10 mouse cellular contexts compared by ENCODE assay signal in the genomic region with DNA sequence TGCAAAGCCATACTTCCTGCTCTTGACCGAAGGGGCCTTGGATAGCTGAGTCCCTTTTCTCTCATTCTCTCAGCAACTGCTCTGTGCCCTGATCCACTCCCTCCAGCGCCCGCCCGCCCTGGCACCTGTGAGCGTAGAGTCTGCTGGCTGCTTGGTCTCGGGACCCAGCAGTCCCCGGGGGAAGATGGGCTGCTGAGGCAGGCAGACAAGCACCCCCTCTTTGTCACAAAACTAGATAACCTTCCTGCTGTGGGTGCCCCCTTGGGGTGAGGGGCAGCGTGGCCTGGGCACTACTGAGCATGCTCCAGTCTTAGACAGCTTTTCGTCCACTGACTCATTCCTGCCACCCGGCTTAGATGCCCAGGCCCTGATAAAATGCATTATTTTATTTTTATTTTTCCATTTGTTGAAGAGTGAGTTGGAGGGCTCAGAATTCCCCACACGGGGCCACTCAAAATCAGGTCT. TPM values are rescaled to one million over a fixed set of nuclear protein-coding genes. Genes with fewer than 3 reads are reported as not detected.
DNase-seq lines count a peak whose midpoint lies in the region; ATAC-seq lines count a peak whose summit lies in the region.
"Had no signal": no experiment of that assay in that cellular context is flagged by ENCODE, and none has a peak within 500 bp of the region (broad histone marks: within the 10 kb centered on the region; RNA-seq: fewer than 3 reads in every experiment).

No protein-coding gene starts in this region.

- no peaks in the 10 kb centered on the region for H3K36me3 ChIP-seq in lung, embryonic 16.5 days (ENCODE audit: control insufficient read depth, insufficient read depth, low read length)
- H3K36me3 ChIP-seq in forebrain, embryonic 13.5 days (ENCODE audit: poor library complexity, severe bottlenecking) = no peaks in the 10 kb centered on the region
- no peaks in the 10 kb centered on the region for H3K36me3 ChIP-seq in limb, embryonic 15.5 days
- H3K36me3 ChIP-seq: liver, embryonic 15.5 days had no signal

- H3K4me2 ChIP-seq in lung, embryonic 16.5 days (ENCODE audit: low read depth, low read length) = no peak overlapping the region
- H3K4me2 ChIP-seq in forebrain, embryonic 13.5 days = no peak overlapping the region
- H3K4me2 ChIP-seq in limb, embryonic 15.5 days = no peak overlapping the region
- H3K4me2 ChIP-seq: liver, embryonic 15.5 days had no signal

- WGBS in lung, embryonic 16.5 days = 77% methylated on average over 11 of the region's 11 CpGs
- WGBS in forebrain, embryonic 13.5 days = 78% methylated on average over 11 of the region's 11 CpGs
- WGBS in limb, embryonic 15.5 days = 76% methylated on average over 11 of the region's 11 CpGs

- no peak for ATAC-seq in lung, embryonic 16.5 days (ENCODE audit: low read depth)
- ATAC-seq in forebrain, embryonic 13.5 days = no peak
- ATAC-seq in limb, embryonic 15.5 days (ENCODE audit: insufficient number of reproducible peaks, low FRiP score, low TSS enrichment, low read depth) = no peak

- H3K4me3 ChIP-seq in lung, embryonic 16.5 days (ENCODE audit: low read length) = no peak overlapping the region
- no peak overlapping the region for H3K4me3 ChIP-seq in forebrain, embryonic 13.5 days
- no peak overlapping the region for H3K4me3 ChIP-seq in limb, embryonic 15.5 days
- H3K4me3 ChIP-seq: liver, embryonic 15.5 days had no signal

- no peak overlapping the region for H3K9ac ChIP-seq in lung, embryonic 16.5 days (ENCODE audit: low read length)
- H3K9ac ChIP-seq in forebrain, embryonic 13.5 days = no peak overlapping the region
- H3K9ac ChIP-seq in limb, embryonic 15.5 days = no peak overlapping the region
- H3K9ac ChIP-seq: liver, embryonic 15.5 days had no signal

- peak overlapping the region; percentile 16; the same call in 1 of the 2 replicates for H3K27ac ChIP-seq in lung, embryonic 16.5 days (ENCODE audit: low read length)
- H3K27ac ChIP-seq in forebrain, embryonic 13.5 days = peak overlapping the region; percentile 70
- H3K27ac ChIP-seq in limb, embryonic 15.5 days = peak overlapping the region; percentile 59
- H3K27ac ChIP-seq: liver, embryonic 15.5 days had no signal

- DNase-seq in lung, postnatal 25 days (ENCODE audit: low spot score) = no peak
- no peak for DNase-seq in ovary, postnatal 36 days (ENCODE audit: low spot score)
- no peak for DNase-seq in layer of hippocampus, postnatal 14 days (ENCODE audit: low spot score in 2 of 2)
- DNase-seq in frontal cortex, postnatal 25 days (ENCODE audit: low spot score in 2 of 2) = no peak
- DNase-seq: kidney, adult 18-20 months had no signal

- H3K4me1 ChIP-seq in lung, embryonic 16.5 days (replicated peaks; ENCODE audit: control insufficient read depth, insufficient read depth, low read length) = peaks cover 40% of the 10 kb centered on the region
- peaks cover 34% of the 10 kb centered on the region for H3K4me1 ChIP-seq in forebrain, embryonic 13.5 days
- H3K4me1 ChIP-seq in limb, embryonic 15.5 days = peaks cover 53% of the 10 kb centered on the region

- H3K27me3 ChIP-seq in lung, embryonic 16.5 days (ENCODE audit: control insufficient read depth, insufficient read depth, low read depth, low read length) = no peaks in the 10 kb centered on the region
- no peaks in the 10 kb centered on the region for H3K27me3 ChIP-seq in forebrain, embryonic 13.5 days
- H3K27me3 ChIP-seq in limb, embryonic 15.5 days = no peaks in the 10 kb centered on the region
- H3K27me3 ChIP-seq: liver, embryonic 15.5 days; Patski had no signal

- no peaks in the 10 kb centered on the region for H3K9me3 ChIP-seq in lung, embryonic 16.5 days (ENCODE audit: control insufficient read depth, low read length)
- no peaks in the 10 kb centered on the region for H3K9me3 ChIP-seq in forebrain, embryonic 13.5 days (replicated peaks)
- no peaks in the 10 kb centered on the region for H3K9me3 ChIP-seq in limb, embryonic 15.5 days
- H3K9me3 ChIP-seq: liver, embryonic 15.5 days had no signal

RNA-seq across cellular contexts. Expression of gene Stpg4, which starts 48.3 kb away (rescaled TPM):
- polyA plus RNA-seq in lung, embryonic 16.5 days (2015; fragmentation: Nextera tagmentation; extraction: Ambion mirVana) = not detected in 2 replicates
- not detected in 2 replicates for polyA plus RNA-seq in forebrain, embryonic 13.5 days (2015; fragmentation: Nextera tagmentation; extraction: Ambion mirVana)
- polyA plus RNA-seq in limb, embryonic 15.5 days (2015; fragmentation: Nextera tagmentation; extraction: Ambion mirVana) = not detected in 2 replicates
- total RNA-seq in layer of hippocampus, postnatal 14 days (2021) = not detected
- polyA plus RNA-seq: liver, embryonic 15.5 days; Patski had no signal

Comparison
In these comparisons a context has a peak if more than half of its experiments do, and no peak if none do; other contexts are left out.
1. H3K27ac ChIP-seq: peak in every context shown above with its lines; median percentile 70 in forebrain, embryonic 13.5 days; 59 in limb, embryonic 15.5 days; 16 in lung, embryonic 16.5 days.